Mouse (Mus musculus) spleen, adult 2 months (tissue): ENCODE data around the gene Tstd1.

Experiments
- CTCF ChIP-seq: fragments of 200-500 bp; IDR thresholded peaks from 2 replicates; pipeline ENCODE4 v1.5.1; 2011; ENCODE audit warnings: mild to moderate bottlenecking, inconsistent platforms; ENCODE audit not compliant: insufficient read depth, insufficient read length, insufficient replicate concordance; ENCODE audit errors: extremely low read depth
- POLR2A ChIP-seq: fragments of 200-500 bp; IDR thresholded peaks from 2 replicates; pipeline ENCODE4 v1.6.1; 2011; ENCODE audit warnings: low read depth, low read length, inconsistent platforms

GRCm38 (mm10) chr1:171369845-171370556 lies 48.7 kb upstream of the Tstd1 start, which contains the start of gene Nectin4:
- no peak for TF ChIP-seq CTCF
- TF ChIP-seq POLR2A: no peak
